ENCODE assay signal across 9 mouse cellular contexts in the genomic region with DNA sequence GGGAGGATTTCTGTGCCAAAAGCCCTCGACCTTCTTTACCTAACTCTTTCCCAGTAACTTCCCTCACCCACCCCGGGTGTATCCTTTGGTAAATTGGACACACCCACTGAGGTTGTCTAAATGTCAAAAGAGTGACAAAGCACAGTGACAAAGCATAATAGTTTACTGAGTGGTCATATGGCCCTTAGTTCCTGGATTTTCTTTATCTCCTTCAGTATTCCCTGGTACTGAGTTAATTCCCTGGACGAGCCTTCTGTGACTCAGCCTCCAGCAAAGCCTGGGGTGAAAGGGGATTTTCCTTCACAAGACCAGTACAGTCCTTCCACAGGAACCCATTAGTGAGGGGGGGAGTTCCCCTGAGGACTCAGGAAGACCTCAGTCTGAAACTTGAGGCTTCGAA. TPM values are rescaled to one million over a fixed set of nuclear protein-coding genes. Genes with fewer than 3 reads are reported as not detected.
DNase-seq lines count a peak whose midpoint lies in the region; ATAC-seq and TF ChIP-seq lines count a peak whose summit lies in the region.
"Had no signal": no experiment of that assay in that cellular context is flagged by ENCODE, and none has a peak within 500 bp of the region (broad histone marks: within the 10 kb centered on the region; RNA-seq: fewer than 3 reads in every experiment).

No protein-coding gene starts in this region.

- no peak for ATAC-seq in kidney, postnatal 0 days (replicated peaks; ENCODE audit: low FRiP score, low read depth)
- no peak for ATAC-seq in heart, embryonic 15.5 days (replicated peaks; ENCODE audit: insufficient number of reproducible peaks, insufficient read depth, low FRiP score, low read depth)
- peak; percentile 42; the same call in 1 of the 2 replicates for ATAC-seq in monocyte, adult 5-6 weeks (replicated peaks; ENCODE audit: insufficient number of reproducible peaks, low FRiP score, low TSS enrichment, poor library complexity, severe bottlenecking)

- no peaks in the 10 kb centered on the region for H3K27me3 ChIP-seq in kidney, postnatal 0 days (ENCODE audit: insufficient read depth, low read length)
- no peaks in the 10 kb centered on the region for H3K27me3 ChIP-seq in heart, embryonic 15.5 days

- H3K4me2 ChIP-seq in kidney, postnatal 0 days (ENCODE audit: low read length), result peak overlapping the region; percentile 38; the same call in 1 of the 2 replicates
- peak overlapping the region; percentile 69 for H3K4me2 ChIP-seq in heart, embryonic 15.5 days

- WGBS in kidney, postnatal 0 days, result 33% methylated on average over 4 of the region's 4 CpGs
- WGBS in heart, embryonic 15.5 days, result 52% methylated on average over 4 of the region's 4 CpGs

- no peaks in the 10 kb centered on the region for H3K9me3 ChIP-seq in kidney, postnatal 0 days (replicated peaks; ENCODE audit: low read length)
- no peaks in the 10 kb centered on the region for H3K9me3 ChIP-seq in heart, embryonic 15.5 days (replicated peaks)

- no peak for DNase-seq in kidney, postnatal 0 days (ENCODE audit: low spot score)
- no peak for DNase-seq in kidney, adult 18-20 months
- peak; percentile 70 for DNase-seq in ZHBTc4 (ENCODE audit: low read depth, low spot score)
- DNase-seq in urinary bladder, adult 2 months (ENCODE audit: low spot score), result no peak
- DNase-seq in cerebellum, adult 11-12 months, result no peak
- DNase-seq in thymus, postnatal 0 days (ENCODE audit: low spot score), result no peak
- DNase-seq: kidney, postnatal 25 days had no signal

- H3K4me3 ChIP-seq in kidney, postnatal 0 days (replicated peaks; ENCODE audit: low read depth, low read length), result no peak overlapping the region
- no peak overlapping the region for H3K4me3 ChIP-seq in heart, embryonic 15.5 days

- TF ChIP-seq CTCF in kidney, postnatal 0 days (IDR thresholded peaks at IDR 0.05; ENCODE audit: low read depth), result no peak

- H3K9ac ChIP-seq in kidney, postnatal 0 days (ENCODE audit: low read depth, low read length), result no peak overlapping the region
- H3K9ac ChIP-seq in heart, embryonic 15.5 days, result no peak overlapping the region

- H3K36me3 ChIP-seq in kidney, postnatal 0 days (ENCODE audit: insufficient read depth, low read length), result no peaks in the 10 kb centered on the region
- H3K36me3 ChIP-seq in heart, embryonic 15.5 days, result peaks cover 6% of the 10 kb centered on the region

- no peak overlapping the region for H3K27ac ChIP-seq in kidney, postnatal 0 days
- H3K27ac ChIP-seq in heart, embryonic 15.5 days, result no peak overlapping the region

- no peaks in the 10 kb centered on the region for H3K4me1 ChIP-seq in kidney, postnatal 0 days (replicated peaks; ENCODE audit: insufficient read depth, low read length)
- H3K4me1 ChIP-seq in heart, embryonic 15.5 days (replicated peaks), result peaks cover 22% of the 10 kb centered on the region

RNA-seq across cellular contexts. Expression of a gene that starts 2.1 kb away (rescaled TPM):
- 109 and 117 TPM in 2 replicates for polyA plus RNA-seq in kidney, postnatal 0 days (2015; fragmentation: Nextera tagmentation; extraction: Ambion mirVana)
- polyA plus RNA-seq in heart, embryonic 15.5 days (2015; fragmentation: Nextera tagmentation; extraction: Ambion mirVana), result 87.9 and 91.2 TPM in 2 replicates
- 233 to 280 TPM (median 259 TPM) in 3 replicates for total RNA-seq in monocyte, adult 5-6 weeks (2017)
- polyA plus RNA-seq in urinary bladder, adult 2 months (2012; rRNA removed), result 145 and 166 TPM in 2 replicates
- 88.9 and 90.3 TPM in 2 replicates for polyA plus RNA-seq in thymus, postnatal 0 days (2015; fragmentation: Nextera tagmentation; extraction: Ambion mirVana)

RNA-seq across cellular contexts. Expression of a gene that starts 9.4 kb away (rescaled TPM):
- polyA plus RNA-seq in kidney, postnatal 0 days (2015; fragmentation: Nextera tagmentation; extraction: Ambion mirVana), result 185 and 191 TPM in 2 replicates
- polyA plus RNA-seq in heart, embryonic 15.5 days (2015; fragmentation: Nextera tagmentation; extraction: Ambion mirVana), result 130 and 139 TPM in 2 replicates
- total RNA-seq in monocyte, adult 5-6 weeks (2017), result 106 to 183 TPM (median 119 TPM) in 3 replicates
- 328 and 432 TPM in 2 replicates for polyA plus RNA-seq in urinary bladder, adult 2 months (2012; rRNA removed)
- 263 and 265 TPM in 2 replicates for polyA plus RNA-seq in thymus, postnatal 0 days (2015; fragmentation: Nextera tagmentation; extraction: Ambion mirVana)

RNA-seq across cellular contexts. Expression of a gene that starts 15.8 kb away (rescaled TPM):
- polyA plus RNA-seq in kidney, postnatal 0 days (2015; fragmentation: Nextera tagmentation; extraction: Ambion mirVana), result 0.46 and 0.80 TPM in 2 replicates
- polyA plus RNA-seq in heart, embryonic 15.5 days (2015; fragmentation: Nextera tagmentation; extraction: Ambion mirVana), result 4.9 and 5.7 TPM in 2 replicates
- total RNA-seq in monocyte, adult 5-6 weeks (2017), result 0.86 TPM in 1 of 3 replicates, not detected in the others
- polyA plus RNA-seq in urinary bladder, adult 2 months (2012; rRNA removed), result 0.53 and 0.62 TPM in 2 replicates
- 1.8 and 2.1 TPM in 2 replicates for polyA plus RNA-seq in thymus, postnatal 0 days (2015; fragmentation: Nextera tagmentation; extraction: Ambion mirVana)

RNA-seq across cellular contexts. Expression of a gene that starts 42.6 kb away (rescaled TPM):
- 1.8 TPM in 1 of 2 replicates, not detected in the other for polyA plus RNA-seq in kidney, postnatal 0 days (2015; fragmentation: Nextera tagmentation; extraction: Ambion mirVana)
- polyA plus RNA-seq in heart, embryonic 15.5 days (2015; fragmentation: Nextera tagmentation; extraction: Ambion mirVana), result 2.0 and 2.6 TPM in 2 replicates
- not detected in 3 replicates for total RNA-seq in monocyte, adult 5-6 weeks (2017)
- not detected in 2 replicates for polyA plus RNA-seq in urinary bladder, adult 2 months (2012; rRNA removed)
- 2.0 TPM in 1 of 2 replicates, not detected in the other for polyA plus RNA-seq in thymus, postnatal 0 days (2015; fragmentation: Nextera tagmentation; extraction: Ambion mirVana)

RNA-seq across cellular contexts. Expression of a gene that starts 55.0 kb away (rescaled TPM):
- polyA plus RNA-seq in kidney, postnatal 0 days (2015; fragmentation: Nextera tagmentation; extraction: Ambion mirVana), result 8.8 TPM in 2 replicates
- polyA plus RNA-seq in heart, embryonic 15.5 days (2015; fragmentation: Nextera tagmentation; extraction: Ambion mirVana), result 4.7 and 5.0 TPM in 2 replicates
- total RNA-seq in monocyte, adult 5-6 weeks (2017), result 66.1 to 99.7 TPM (median 74.8 TPM) in 3 replicates
- 19.1 and 24.2 TPM in 2 replicates for polyA plus RNA-seq in urinary bladder, adult 2 months (2012; rRNA removed)
- 9.7 and 10.9 TPM in 2 replicates for polyA plus RNA-seq in thymus, postnatal 0 days (2015; fragmentation: Nextera tagmentation; extraction: Ambion mirVana)
